Mouse (Mus musculus): ENCODE data around the gene Cby3.
"Not testable (repeated sequence)": the region's sequence is repeated elsewhere in the genome, so short reads cannot be mapped to it uniquely, and the experiment has no call there.

Gene Cby3

DNA sequence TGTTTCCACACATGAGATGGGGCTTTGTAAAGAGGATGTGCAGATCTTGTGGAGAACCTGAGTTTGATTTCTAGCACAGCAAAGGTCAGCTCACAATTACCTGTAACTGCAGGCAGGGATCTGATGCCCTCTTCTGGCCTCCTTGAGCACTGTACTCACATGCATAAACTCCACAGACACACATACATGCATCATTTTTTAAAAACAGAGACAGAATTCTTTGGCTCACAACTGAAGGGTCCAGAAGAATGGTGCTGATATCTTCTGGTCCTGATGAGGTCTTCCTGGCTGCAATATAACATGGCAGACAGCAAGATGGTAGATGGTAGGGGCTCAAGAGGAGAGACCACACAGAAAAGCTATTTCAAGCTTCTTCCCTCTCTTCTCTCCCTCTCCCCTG lies at the start of gene Cby3:
Gene Cby3, plus strand, starts transcription at position 301 of the 400 bp plus-strand sequence.
- no peak for DNase-seq (ENCODE audit: low spot score)

DNA sequence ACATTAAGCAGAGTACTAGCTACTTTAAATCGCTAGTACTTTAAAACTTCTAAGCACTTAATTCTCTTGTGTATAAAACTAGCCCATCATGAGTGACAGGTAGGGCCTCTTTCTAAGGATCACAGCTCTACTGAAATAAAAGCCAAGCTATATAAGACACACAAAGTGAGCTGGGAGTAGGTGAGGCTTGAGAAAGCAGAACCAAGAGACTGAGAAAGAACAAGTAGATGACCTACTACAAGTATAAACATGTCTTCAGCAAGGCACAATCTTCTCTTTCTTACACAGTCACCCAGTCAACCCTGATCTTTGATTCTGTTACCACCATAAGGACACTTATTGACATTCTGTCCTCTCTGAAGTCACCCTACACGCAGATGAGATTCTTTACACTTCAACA lies 41.5 kb upstream of the Cby3 start:
- DNase-seq (ENCODE audit: low spot score) = no peak

DNA sequence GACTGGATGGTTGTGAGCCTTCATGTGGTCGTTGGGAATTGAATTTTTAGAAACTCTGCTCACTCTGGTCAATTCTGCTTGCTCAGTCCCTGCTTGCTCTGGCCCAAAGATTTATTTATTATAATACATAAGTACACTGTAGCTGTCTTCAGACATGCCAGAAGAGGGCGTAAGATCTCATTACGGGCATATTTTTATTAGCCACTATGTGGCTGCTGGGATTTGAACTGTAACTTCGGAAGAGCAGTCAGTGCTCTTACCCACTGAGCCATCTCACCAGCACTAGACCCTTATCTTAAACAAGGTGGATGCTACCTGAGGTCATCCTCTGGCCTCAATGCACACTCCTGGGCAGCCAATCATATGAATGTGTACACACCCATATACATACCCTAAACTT lies 34.9 kb upstream of the Cby3 start:
- DNase-seq (ENCODE audit: low spot score) = not testable (repeated sequence)

DNA sequence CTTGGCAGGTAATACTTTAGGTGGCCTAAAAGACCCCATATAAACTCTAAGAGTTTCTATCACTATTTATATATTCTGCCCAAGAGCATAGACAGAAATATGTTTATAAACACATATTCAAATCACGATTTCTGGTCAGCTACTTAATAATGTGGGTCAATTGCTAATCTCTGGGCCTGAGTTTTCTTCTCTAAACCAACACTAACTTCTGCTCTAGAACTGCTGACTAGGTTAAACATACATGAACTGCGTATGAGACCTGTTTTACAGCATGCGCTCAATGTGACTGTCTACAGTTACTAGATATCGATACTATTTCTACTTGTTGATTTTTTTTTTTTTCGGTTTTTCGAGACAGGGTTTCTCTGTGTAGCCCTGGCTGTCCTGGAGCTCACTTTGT lies 33.0 kb upstream of the Cby3 start:
- no peak for DNase-seq (ENCODE audit: low spot score)

DNA sequence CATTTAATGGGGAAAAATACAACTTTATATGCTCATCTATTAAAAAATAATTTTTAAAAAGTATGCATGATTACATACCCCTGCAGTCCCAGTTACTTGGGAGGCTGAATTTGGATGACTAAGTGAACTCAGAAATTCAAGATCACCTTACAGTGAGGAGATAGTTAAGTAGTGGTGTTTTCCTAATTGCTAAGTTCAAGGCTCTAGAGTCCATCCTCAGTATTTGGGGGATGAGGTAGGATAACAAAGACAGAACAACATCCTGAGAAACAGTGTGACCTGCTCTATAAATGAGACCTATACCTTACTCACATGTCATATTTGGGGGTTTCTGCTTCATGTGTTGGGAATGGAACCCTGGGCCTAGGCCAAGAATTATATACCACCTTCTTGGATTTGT lies 31.9 kb upstream of the Cby3 start:
- no peak for DNase-seq (ENCODE audit: low spot score)

DNA sequence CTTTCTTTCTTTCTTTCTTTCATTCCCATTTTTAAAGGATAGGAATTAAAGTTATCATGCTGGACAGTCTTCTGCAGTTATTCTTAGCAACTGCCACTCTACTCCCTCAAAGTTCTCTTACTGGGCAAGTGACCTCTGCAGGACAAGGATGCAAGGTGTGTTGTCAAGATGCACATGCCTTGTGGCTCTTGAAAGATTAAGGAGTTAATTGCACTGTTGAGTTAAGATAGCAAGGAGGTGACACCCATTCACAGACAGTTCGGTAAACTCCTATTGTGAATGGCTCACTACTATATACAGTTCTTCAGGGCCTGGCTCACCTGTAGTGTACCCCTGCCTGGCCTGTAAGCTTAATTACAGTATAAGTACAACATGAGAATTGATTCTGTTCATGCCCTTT lies 30.4 kb upstream of the Cby3 start:
- DNase-seq (ENCODE audit: low spot score) = no peak

DNA sequence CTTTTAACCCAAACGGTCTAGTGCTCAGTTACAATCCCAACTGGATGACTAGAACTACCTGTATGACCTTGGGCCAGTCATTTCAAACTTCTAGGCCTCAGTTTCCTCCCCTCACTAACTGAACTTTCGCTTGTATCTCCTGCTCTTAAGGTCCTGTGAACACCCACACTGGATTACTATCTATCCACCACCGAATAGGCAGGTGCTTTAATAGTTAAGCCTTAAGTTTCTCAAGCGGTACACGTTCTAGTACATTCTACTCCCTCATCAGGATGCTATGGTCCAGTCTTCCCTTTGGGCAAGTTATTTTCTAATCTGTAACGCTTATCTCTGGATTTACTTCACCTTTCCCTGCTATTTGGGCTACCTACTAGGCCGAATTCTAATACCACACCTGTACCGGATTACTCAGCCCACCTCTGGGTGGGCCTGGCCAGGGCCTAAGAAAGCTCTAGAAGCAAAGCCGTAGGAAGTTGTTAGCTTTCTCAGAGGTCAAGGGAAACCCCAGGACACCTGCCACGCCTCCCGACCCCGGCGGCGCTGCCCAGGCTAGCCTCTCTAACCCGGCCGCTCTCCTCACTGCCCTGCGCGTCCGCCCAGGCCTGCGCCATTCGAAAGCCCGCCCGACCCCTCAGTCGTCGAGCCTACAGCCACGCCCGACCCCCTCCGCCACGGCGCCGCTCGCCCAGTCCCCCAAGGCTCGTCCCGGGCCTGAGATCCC lies 29.4 kb upstream of the Cby3 start:
- no peak for DNase-seq (ENCODE audit: low spot score)

DNA sequence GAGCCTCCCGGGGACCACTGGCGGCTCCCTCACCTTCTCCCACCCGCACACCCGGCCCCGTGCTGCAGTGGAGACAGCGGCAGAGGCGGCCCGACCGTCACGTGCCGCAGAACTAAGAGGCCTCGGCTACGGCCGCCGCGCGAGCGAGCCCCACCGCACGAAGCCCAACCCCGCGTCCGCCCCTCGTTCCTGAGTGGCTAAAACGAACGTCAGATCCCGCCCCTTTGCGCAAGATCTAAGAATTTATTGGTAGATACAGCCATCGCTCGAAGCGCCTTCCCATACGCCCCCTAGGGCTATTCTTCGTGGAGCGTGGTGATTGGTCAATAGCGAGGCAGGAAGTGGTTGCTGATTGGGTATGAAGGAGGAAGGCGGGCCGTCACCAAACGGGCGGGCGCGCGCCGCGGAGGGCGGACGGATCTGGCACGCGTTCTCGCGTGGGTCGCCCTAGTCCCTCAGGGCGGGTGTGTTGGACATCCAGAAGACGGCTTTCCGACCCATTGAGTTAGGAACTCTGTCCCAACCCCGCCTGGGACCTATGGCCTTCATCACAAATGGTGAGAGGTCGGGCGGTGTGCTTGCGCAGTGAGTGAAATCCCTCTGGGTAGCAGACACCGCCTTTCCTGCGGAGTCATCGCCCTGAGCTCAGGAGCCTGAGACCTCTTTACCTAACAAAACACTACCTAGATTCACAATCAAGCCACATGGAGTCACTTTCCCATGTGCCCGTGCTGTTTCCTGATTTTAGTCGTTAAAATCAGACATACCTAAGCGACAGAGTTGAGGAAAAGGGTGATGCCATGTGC lies 28.6 kb upstream of the Cby3 start, which contains the start of gene Canx:
Gene Canx, minus strand, starts transcription at position 178 of the 806 bp plus-strand sequence.
- DNase-seq (ENCODE audit: low spot score) = peak; percentile 97

DNA sequence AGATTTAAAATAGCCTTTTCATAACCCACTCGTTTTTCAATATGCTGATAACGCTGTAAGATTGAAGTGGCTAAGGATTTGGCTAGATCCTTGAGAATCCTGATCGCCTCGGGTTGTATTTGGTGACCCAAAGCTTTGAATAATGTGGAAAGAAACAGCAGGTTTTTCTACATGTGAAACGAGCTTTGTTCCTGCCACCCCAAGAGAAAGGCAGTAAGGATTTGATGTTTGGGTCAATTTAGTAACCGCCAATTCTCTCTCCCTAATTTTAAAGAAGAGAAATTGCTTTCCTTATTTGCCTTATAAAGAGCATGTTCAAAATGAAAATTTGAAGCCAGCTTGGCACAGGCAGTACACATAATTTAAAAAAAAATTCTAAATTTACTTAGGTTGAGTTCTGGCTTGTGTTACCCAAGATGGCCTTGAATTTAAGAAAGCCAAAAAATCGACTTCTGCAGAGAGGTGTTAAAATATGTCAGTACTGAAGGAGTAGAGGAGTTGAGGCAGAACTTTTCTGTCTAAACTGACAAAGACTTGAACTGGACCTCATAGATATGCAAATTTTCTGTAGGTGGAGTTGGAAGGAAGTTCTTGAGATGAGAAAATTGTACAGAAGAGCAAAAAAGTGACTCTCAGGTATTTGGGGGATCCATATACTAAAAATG lies 27.8 kb upstream of the Cby3 start:
- DNase-seq (ENCODE audit: low spot score) = no peak

DNA sequence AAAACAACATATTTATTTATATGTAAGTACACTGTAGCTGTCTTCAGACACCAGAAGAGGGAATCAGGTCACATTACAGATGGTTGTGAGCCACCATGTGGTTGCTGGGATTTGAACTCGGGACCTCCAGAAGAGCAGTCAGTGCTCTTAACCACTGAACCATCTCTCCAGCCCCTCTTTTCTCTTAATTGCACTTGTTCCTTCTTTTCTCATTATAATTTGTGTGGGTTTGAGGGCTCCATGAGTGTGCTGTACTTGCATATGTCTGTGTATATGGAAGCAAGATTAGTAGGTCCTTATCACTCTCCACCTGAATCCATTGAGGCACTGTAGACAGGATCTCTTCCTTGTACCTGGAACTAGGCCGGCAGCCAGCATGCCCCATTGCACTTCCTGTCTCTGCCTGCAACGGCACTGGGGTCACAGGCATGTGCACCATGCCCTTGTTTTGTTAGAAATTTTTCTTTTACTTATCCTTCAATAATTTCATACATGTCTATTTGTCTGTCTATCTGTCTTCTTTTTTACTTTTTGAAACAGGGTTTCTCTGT lies 26.1 kb upstream of the Cby3 start:
- no peak for DNase-seq (ENCODE audit: low spot score)

DNA sequence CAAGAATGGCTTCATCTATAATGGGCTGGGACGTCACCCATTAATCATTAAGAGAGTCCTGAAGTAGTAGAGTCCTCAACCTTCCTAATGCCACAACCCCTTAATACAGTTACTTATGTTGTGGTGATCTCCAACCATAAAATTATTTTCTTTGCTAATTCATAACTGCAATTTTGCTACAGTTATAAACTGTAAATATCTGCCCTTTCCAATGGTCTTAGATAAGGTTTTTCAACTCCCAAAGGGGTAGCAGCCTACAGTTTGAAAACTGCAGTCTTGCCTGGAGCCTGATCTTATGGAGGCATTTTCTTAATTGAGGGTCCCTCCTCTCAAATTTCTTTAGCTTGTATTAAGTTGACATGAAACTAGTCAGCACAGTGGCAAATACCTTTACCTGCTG lies 24.9 kb upstream of the Cby3 start:
- DNase-seq (ENCODE audit: low spot score) = no peak

DNA sequence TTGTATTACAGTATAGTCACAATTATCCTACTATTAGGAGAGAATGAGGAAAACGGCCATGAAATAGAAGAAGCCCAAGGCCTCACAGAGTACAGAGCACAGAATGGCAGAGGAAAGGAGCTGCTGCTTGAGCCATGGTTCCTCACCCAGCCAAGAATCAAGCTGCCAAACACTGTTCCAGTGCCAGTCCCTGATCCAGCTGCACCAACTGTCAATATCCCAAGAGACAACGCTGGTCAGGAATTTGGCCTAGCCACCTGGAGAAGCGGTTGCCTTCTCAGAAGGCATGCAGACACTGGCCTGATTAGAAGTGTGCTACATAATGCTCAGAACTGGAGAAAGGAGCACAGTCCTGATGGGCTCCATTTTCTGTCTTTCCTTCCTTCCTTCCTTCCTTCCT lies 21.1 kb upstream of the Cby3 start:
- DNase-seq (ENCODE audit: low spot score) = no peak

DNA sequence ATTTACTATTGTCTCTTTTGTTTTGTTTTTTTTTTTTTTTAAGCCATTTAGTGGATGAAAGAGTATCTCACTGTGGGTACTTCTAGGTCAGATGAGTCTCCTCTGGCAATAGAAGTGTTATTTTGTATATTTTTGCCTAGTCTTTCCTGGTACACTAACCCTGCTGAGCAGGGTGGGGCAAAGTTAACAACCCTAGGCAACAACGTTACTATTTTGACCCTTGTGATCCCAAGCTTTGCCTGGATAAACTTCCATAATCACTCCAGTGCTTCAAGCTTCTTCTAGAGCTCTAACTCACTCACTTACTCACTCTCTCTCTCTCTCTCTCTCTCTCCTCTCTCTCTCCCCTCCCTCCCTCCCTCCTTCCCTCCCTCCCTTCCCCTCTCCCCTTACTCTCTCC lies 18.1 kb upstream of the Cby3 start:
- DNase-seq (ENCODE audit: low spot score) = no peak

DNA sequence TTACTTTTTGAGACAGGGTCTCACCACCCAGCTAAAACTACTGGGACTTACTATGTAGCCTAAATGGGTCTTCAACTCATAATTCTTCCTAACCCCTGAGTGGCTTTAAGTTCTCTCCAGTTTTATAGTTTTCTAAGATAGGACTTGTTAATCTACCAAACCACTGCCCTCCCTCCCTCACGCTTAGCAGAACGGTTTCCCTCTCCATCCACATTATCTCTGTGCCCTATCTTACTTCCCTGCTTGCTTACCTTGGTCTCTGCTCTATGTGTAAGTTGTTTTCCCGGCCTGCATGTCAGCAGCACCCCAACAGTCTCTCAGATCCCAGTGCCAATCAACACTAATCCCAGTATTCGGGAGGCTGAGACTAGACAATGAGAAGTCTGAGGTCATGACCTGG lies 17.4 kb upstream of the Cby3 start:
- no peak for DNase-seq (ENCODE audit: low spot score)

DNA sequence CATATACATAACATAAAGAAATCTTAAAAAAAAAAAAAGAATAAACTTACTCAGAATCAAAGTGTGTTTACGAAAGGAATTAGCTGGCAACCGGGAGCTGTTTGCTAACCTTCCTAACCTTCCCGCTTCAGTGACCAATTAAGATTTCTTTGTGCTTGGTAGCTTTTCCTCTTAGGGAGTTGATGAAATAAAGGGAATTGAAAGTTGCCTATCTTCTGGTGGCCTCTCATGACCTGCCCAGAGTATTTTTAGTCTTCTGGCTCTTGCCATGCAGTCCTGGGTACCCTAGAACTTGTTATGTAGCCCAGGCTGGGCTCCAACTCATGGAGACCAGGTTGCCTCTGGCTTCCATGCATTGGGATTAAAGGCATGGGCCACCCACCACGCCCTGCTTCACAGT lies 8.8 kb upstream of the Cby3 start:
- DNase-seq (ENCODE audit: low spot score) = no peak

DNA sequence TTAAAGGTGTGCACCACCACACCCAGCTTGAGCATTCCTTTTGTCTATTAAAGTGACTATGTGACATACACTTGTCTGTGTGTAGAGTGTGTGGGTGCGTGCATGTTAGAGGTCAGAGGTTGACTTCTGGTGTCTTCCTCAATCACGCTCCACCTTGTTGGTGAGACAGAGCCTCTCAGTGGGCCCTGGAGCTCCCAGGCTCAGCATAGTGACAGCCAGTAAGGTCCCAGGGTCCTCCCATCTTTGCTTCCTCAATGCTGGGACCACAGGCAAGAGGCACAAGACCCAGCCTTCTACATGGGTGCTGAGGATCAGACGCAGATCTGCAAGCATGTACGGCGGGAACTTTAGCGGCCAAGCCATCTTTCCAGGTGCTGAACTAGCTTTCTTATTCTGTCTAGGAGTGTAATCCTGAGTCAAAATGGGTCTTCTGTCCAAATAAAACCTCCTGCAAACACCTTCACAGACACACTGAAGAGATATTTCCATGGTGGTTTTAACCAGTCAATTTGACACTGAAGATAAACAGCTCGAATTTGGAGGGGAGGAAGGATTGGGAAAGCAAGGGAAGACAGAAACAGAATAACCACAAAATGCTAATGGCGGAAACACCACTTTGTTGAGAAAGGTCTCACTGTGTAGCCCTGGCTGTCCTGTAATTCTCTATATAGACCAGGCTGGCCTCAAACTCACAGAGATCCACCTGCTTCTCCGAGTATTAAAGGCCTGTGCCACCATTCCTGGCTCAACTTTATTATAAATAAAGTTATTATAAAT lies 7.8 kb upstream of the Cby3 start:
- no peak for DNase-seq (ENCODE audit: low spot score)

DNA sequence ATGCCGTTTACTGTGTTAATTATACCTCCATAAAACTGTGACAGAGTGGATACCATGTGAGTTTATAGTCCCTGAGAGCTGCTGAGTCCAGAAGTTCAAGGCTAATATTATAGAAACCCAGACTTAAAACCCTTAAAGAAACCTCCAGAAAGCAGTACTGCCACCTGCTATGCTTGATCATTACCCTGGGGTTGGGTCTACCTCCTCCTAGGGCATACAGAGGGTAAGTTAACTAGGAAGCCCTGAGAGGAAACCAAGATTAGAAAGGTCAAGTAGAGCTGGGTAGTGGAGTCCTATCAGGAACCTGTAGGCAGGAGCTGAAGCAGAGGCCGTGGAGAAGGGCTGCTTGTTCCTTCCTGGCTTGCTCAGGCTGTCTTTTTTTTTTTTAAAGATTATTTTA lies 2.1 kb upstream of the Cby3 start:
- DNase-seq (ENCODE audit: low spot score) = no peak

DNA sequence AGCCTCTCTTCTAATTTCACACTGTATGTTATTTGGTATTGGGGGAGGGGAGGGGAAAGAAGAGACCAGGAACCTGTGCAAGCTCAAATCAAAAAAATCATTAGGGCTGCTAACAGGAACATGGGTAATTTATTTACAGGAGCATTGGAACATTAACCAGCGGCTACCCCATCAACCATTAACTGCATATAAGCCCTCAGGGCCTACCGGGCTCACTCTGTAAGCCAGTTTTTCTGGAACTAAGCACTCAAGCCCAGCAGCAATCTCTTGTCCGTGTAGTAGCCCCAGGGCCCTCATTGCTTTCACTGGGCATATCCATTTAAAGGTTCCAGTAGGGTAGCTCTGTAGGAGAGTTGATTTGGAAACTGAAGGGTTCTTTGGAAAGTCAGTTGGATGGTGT lies 589 bp downstream of the Cby3 start:
- no peak for DNase-seq (ENCODE audit: low spot score)

DNA sequence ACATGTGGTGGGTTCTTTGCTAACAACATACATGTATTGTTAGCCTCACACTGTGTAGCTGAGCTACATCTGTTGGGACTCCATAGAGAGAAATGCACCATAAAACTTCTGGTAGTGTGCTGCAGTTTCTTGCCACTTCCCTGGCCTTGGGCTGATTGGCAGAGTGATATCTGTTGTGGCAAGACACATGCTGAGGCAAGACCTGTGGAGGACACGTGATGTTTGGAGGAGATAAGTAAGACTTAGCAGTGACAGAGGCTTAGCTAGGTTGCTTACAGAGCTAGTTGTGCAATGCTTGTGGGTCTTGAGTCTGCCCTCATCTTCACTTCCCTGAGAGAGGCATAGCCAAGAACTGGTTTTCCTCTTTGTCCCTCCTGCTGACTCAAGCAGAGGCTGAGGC lies 1.1 kb downstream of the Cby3 start:
- DNase-seq (ENCODE audit: low spot score) = no peak

DNA sequence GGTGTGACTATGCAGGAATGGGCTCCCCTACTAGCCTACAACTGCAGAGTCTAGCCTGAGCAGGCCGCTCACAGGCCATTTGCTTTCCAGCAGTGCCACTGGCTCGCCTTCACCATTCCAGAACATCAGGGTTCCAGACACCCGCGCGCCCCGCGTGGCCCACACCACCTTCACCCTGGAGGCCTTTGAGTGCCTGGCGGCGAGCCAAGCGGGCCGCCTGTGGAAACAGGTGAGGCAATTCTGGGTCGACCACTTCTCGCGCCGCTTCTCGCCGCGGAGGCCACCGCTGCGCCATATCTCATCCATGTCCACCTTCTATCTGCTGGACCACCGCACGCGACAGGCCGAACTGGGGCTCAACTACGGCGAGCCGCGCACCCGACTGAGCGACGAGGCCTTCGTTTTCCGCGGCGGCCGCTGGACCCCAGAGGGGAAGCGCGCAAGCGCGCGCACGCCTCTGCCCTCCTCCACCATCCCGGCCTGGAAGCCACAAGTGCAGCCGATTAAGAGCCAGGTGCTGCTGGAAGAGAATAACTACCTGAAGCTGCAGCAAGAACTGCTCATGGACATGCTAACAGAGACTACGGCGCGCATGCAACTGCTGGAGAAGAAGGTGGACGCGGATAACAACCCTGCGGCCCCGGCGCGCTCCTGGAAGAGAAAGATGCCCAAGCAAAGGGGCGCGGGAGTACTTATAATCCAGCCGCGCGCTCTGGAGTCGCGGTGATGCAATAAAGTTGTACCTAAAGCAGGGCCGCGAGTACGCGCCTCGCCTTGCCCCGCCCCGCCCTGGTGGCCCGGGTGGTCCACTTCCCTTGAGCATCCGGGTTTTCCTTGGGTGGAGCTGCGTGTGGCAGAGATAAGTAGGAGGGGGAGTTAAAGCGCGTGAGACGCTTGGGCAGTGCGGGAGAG lies 4.9 kb downstream of the Cby3 start:
- peak; percentile 67 for DNase-seq (ENCODE audit: low spot score)

DNA sequence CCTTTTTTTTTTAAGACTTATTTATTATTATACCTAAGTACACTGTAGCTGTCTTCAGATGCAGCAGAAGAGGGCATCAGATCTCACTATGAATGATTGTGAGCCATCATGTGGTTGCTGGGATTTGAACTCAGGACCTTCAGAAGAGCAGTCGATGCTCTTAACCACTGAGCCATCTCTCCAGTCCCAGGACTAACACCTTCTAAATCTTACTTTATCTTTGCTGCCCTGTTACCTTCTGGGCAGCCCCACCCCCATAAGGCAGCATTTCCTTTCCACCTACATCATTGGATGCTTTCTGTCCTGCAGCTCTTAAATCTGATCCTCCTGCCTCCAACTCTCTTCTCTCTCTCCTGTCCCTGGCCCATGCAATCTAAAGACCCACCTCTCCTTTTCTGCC lies 7.0 kb downstream of the Cby3 start:
- peak; percentile 15 for DNase-seq (ENCODE audit: low spot score)

Measured in testis, postnatal 10 days (tissue).